ENCODE assay signal across 8 mouse cellular contexts in genomic region chr5:139735677-139736503, GRCm38 (mm10). TPM values are rescaled to one million over a fixed set of nuclear protein-coding genes. Genes with fewer than 3 reads are reported as not detected.
A peak's percentile ranks its signal among the peaks of the same experiment; 100 is the strongest.
DNase-seq lines count a peak whose midpoint lies in the region; ATAC-seq lines count a peak whose summit lies in the region.

TSS of gene Micall2 (minus strand) at chr5:139736336.

- intact Hi-C loops in gastrocnemius, postnatal 14 days (cut with DNase I; ENCODE audit: low total_unique reads) = no loop called here
- intact Hi-C loops in left cerebral cortex, postnatal 10 days (cut with DNase I) = no loop called here

- ATAC-seq in inflammation-experienced regulatory T-cells, adult 6 months = peak; percentile 92
- peak; percentile 68 for ATAC-seq in megakaryocyte-erythroid progenitor cell, adult 5-6 weeks (replicated peaks; ENCODE audit: low FRiP score, low TSS enrichment, poor library complexity, severe bottlenecking)

- DNase-seq in adrenal gland, adult (ENCODE audit: inconsistent age in 2 of 2, low spot score in 1 of 2) = peak; percentile 98 to 99
- DNase-seq in embryo, embryonic 10.5 days (ENCODE audit: low spot score) = peak; percentile 99
- peak; percentile 95 for DNase-seq in gastrocnemius, postnatal 14 days
- peak; percentile 86 to 94 for DNase-seq in left cerebral cortex, postnatal 10 days (ENCODE audit: extremely low spot score in 1 of 2, low spot score in 2 of 2)
- DNase-seq in right cerebral cortex, postnatal 25 days = peak; percentile 78
- peak; percentile 97 for DNase-seq in urinary bladder, postnatal 4 days (ENCODE audit: low spot score in 2 of 2)

RNA-seq across cellular contexts. Expression of gene Micall2, which starts in this region (rescaled TPM):
- total RNA-seq in gastrocnemius, postnatal 14 days (2021) = 1 to 10 TPM; 3.0 to 3.1 TPM
- not detected for polyA plus RNA-seq in inflammation-experienced regulatory T-cells, adult 6 months (2017; shearing (Covaris generic))
- 1 to 10 TPM; 4.3 to 4.6 TPM for total RNA-seq in left cerebral cortex, postnatal 10 days (2021)
- total RNA-seq in megakaryocyte-erythroid progenitor cell, adult 5-6 weeks (2014; fragmentation: Nextera tagmentation) = 13.2 and 13.9 TPM in 2 replicates
- total RNA-seq in megakaryocyte-erythroid progenitor cell, adult 5-6 weeks (2017) = 2.6 and 5.7 TPM in 2 replicates

Comparison
In these comparisons a context has a peak if more than half of its experiments do, and no peak if none do; other contexts are left out.
1. Peak in every context shown above with its lines: DNase-seq and ATAC-seq.
2. Peak in ATAC-seq in inflammation-experienced regulatory T-cells, adult 6 months; RNA of the gene not detected or under 1 TPM.